Mouse (Mus musculus) stomach, postnatal 0 days (tissue): Measurements from ENCODE around the gene Tnfsf11.

Experiments used
- CTCF ChIP-seq: IDR thresholded peaks from 2 replicates; pipeline ENCODE4 v1.5.1; 2016; ENCODE audit warnings: antibody characterized with exemption, low read depth, mild to moderate bottlenecking, moderate library complexity
- EP300 ChIP-seq: optimal IDR thresholded peaks from 2 replicates; pipeline ENCODE3; 2016; ENCODE audit warnings: antibody characterized with exemption

GRCm38 (mm10) chr14:78274146-78274545 lies 33.7 kb downstream of the Tnfsf11 start:
- no peak for TF ChIP-seq CTCF
- TF ChIP-seq EP300, result no peak
